Mouse (Mus musculus): ENCODE data around the gene Dlx3. TPM values are rescaled to one million over a fixed set of nuclear protein-coding genes. Genes with fewer than 3 reads are reported as not detected.

Dlx3 gene
- polyA plus RNA-seq, 3 experiments from 2014 or later, result not detected

DNA sequence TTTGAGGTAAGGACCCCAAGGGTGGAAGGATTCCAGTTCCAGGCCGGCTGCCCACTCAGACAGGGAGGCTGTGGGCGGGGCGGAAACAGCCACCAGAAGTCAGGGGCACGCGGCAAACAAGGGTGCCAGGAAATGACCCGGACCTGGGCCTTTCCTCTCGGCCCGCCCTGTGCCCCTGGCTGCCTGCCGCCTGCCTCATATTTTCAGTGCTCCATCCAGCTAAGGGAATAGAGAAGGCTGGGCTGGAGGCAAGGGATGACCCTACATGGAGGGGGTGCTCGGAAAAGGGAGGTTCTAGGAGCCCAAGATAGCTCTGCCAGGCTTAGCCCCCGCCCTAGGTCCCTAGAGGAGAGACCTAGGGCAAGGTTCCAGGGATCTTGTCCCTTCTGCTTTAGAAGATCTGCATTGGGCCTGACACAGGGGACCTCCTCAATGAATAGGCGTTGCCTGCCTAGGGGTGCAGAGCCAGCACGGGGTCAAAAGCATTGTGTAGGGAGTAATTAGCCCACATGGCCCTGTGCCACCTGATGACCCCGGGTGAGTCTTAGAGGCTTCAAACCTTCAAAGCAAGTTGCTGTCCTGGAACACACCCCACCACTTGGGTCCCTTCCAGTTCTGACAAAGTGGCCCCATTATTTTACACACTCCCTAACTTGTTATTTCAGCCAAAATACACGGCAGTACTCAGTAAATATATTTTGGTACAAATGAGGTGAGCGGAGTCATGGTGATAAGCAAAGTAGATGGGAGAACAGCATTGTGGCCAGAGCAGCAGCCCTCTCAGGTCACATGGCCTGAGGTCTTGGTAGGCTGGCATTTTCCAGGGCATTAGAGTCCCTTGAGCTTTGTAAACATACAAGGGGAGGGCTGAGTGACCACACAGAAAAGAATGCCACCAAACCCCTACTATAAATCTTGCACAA, 30.8 kb upstream of the Dlx3 start:
- ATAC-seq, result no peak

DNA sequence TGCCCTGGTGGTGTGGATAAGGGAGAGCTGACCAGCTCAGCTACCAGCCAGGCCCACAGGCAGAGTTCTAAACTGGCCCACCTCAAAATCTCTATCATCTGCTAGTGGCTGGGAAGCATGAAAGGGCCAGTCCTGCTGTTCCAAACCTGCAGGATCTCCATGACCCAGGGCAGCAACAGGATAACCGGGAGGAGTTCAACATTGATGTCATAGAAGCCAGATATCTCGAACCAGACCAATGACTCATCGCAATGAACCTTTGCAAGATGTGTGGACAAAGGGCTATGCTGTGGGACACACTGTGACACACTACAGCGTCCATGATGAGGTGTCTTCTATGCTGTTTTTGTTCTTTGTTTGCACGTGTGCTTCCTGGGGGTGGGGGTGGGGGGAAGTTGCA, 26.8 kb upstream of the Dlx3 start:
- ATAC-seq, result no peak

DNA sequence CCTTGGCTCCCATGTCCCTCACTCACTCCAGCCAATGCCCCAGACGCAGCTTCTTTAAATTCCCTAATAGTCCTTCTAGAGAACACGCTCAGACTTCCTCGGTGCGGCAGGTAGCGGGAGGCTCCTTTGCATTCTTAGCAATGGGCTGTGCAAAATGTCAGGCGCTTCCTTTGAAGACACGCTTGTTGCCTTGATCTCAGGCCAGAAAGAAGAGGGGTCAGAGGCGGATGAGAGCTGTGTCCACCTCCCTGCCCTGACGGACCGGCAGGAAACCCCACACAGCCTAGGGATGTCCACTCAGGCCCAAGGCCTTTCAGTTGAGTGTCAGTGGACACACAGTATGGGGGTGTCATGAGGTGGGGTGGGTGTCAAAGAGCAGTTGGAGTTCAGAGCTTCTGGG, 24.3 kb upstream of the Dlx3 start:
- ATAC-seq, result no peak

DNA sequence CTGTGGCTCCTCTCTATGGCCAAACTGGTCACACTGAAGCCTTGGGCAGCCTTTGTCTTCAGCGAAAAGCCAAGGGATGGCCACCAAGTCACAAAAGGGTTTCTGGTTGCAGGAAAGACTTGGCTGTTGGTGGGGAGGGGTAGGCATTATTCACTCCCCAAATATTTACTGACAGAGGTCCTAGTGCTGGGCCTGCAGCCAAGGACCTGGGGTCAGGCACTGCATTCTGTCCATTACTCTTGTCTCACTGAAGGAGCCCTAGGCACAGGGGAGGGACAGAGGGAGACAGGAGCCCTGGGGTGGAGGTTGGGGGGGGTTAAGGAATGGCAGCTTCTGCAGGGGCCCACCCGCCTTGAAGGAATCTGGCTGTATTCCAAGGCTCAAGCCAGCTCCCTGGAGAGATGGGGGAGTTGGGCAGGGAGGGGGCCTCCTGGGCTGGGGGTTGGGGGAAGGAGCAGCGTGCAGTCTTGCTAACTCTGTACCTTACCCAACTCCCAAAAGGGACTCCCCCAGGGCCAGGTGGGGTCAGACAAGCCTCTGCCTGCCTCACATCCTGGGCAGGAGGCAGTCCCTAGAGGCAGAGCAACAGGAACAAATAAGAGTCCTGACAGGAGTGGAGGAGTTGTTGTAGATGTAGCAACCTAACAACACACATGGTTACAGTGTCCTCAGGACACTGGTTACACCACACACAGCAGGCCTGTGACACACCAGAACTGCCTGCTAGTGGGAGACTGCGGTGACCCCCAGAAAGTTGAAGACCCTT, 23.1 kb upstream of the Dlx3 start:
- no peak for ATAC-seq

DNA sequence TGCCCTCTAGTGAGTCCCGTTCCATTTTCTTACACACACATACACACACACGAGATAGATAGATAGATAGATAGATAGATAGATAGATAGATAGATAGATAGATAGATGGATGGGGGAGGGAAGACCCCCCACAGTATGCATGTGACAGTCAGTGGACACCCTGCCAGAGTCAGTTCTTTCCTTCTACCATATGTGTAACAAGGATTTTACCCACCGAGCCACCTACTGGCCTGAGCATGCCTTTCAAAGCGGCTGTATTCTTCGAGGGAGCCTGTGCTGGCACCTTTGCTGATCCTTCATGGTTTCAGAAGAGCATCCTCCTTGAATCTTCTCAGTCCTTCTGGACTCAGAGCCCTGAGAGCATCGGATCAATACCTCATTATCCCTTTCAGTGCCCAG, 22.0 kb upstream of the Dlx3 start:
- ATAC-seq, result no peak

DNA sequence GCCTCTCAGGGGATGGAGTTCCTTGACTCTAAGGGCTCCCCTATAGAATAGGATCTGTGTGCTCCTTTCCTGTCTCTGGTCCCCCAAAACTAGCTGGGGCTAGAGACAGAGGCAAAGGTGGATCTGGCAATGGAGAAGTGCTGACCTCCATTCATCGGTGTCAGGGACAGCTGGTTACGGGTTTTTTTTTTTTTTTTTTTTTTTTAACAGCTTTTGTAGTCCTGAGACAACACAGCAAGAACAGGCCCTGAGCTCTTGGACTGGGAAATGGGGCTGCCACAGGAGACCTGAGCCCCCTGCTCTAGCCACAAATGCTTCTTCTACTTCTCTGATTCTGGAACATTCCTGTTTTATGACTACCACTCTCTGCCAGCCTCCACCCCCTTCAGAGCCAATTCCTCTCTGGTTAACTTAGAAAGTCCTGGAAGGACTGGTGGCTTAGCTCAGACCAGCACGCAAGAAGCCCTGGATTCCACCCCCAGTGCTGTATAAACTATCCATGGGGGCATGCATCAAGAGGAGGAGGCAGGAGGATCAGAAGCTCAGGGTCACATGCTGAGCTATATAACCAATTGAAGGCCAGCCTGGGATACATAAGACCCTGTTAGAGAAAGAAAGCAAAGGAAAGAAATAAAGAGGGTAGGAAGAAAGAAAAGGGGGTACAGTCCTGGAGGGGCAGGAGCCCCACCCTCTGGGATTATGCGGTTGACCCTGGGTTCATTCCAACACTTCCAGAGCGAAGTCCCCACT, 21.4 kb upstream of the Dlx3 start:
- ATAC-seq, result no peak

DNA sequence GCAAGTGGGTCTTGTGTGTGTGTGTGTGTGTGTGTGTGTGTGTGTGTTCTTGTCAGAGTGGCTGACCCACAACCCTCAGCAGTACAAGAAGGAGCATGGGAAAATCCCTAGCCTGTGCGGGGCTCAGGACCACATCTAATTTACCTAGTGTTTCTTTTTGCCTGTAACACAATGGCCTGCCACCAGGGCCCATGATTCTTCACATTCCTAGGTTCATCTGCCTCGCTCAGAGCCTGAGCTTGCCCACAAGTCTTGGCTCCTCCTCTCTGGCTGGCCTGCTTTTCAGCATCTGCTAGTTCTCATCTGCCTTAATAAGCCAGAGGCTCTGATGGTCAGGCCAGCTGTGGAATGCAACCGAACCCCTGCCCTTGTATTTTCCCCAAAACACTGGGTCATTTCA, 19.5 kb upstream of the Dlx3 start:
- no peak for ATAC-seq

DNA sequence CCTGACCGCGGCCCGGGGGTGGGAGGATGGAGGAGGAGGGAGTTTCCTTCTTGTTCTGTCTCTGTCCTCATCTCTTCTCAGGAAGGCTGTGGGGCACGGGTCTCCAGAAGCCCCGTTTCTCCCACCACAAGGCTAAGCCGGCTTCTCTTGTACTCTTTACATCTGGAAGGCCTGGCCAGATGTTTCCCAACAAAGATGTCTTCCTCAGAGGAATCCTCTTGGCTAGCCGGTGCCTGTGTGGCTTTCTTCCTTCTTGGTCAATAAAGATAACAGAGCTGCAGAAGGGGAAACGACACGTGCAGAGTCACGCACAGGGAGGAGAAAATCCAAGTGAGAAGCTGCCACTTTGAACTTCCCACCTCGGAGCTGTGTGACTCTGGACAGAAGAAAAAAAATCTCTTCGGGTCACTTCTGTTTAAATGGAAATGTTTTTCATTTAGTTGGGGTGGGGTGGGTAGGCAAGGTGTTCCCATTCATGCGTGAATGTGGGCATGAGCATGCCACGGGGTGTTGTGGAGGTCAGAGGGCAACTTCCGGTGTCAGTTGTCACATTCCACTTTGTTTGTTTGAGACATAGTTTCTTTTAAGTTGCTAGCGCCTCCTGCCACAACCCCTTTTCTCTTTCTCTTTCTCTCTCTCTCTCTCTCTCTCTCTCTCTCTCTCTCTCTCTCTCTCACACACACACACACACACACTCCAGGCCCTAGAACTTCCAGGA, 18.7 kb upstream of the Dlx3 start:
- no peak for ATAC-seq

DNA sequence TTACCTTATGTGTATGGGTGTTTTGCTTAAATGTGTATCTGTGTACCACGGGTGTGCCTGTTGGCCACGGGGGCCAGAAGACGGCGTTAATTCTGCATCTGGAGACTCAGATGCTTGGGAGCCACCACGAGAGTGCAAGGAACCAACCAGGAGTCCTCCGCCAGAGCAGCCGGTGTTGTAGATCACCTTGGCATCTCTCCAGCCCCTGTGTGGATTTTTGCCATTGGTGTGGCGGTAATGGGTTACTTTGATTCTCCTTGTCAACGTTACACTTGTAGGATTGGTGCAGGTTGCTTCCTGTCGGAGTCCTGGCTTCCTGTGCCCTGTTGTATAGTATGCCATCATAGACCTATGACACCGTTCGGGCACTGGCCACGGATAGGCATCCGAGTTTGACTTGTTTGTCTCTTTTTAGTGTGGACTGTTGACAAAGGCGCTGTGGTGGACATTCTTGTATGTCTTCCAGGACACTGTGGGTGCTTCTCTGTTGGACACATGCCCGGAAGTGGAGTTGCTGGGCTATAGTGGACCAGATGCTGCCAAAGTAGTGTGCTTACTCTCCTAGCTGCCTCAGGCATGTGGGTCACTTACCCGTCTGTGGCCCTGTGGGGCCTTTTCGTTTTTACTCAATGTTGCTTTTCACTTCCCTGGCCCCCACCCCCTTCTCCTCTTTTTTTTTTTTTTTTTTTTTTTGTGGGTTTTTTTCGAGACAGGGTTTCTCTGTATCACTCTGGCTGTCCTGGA, 17.6 kb upstream of the Dlx3 start:
- no peak for ATAC-seq

DNA sequence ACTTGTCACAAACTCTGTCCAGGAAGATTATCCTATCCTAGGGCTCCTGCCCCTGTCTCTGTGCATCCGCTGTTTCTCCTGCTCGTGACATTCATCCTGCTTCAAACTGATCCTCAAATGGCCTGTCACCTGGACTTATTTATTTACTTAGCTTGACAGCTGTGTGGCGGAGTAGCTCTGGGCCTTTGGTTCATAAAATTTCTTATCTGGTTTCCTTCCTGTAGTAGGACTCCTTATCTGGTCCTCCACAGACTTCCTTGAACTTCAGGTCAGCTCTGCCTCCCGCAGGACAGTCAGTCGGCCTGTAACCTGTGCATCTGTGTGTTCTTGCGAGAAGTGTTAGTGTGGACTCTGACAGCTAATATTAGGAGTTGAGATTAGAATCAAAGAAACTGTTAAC, 15.7 kb upstream of the Dlx3 start:
- ATAC-seq, result no peak

DNA sequence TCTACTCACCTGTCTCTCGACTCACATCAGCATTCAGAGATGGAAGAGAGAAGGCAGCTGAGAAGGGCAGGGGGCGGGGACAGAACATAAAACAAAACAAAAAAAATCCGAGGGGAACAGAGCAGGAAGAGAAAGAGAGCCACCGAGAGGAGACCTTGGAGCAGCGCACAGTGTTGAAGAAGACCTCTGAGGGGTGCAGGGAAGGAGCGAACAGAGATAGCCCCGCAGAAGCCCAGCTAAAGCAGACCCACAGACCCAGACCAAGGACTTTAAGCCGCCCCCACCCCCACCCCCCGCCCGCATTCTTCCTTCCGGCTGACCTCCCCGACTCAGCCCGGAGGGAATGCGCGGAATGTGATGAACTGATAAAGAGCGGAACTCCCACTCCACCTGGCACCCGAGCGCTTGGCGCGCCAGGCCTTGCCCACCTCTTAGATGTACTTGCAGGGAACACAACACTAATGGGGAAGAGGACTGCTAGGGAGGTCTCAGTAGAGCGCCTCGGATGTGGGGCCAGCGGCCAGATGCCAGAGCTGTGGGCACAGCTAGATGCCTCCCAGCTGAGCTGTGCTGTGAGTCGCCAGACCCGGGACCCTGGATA, 14.5 kb upstream of the Dlx3 start:
- ATAC-seq, result no peak

DNA sequence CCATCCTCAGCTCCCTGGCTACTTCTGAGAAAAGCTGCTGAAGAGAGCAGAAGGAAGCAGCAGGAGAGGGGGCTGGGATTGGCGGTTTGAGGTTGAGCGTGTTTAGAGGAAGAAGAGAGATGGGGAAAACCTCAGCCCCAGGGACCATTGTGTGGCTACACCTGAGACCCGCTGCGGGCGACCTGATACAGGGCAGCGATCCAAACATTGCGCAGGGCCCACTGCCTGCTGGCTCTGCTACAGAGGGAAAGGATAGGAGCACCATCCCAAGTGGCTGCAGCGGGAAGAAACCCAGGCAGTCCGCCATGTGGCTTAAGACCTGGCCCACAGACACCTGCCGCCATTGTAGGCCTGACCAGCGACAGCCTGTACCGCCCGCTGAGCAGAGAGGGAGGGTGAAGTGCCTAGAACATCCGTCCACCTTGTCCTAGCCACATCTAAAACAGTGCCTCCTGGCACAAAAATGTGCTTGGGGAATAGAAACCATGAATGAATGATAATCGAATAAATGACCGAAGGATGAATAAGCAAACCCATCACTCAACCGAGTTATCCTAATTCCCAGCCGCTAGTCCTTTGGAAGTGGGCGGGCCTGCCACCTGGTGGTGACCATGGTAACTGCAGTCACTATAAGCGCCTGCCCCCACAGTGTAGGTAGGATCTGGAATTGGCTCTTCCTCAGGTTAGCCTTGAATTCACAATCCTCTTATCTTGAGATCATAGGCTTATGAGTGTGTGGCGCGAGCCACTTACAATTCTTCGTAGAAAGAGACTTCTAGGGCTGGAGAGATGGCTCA, 13.3 kb upstream of the Dlx3 start:
- ATAC-seq, result no peak

DNA sequence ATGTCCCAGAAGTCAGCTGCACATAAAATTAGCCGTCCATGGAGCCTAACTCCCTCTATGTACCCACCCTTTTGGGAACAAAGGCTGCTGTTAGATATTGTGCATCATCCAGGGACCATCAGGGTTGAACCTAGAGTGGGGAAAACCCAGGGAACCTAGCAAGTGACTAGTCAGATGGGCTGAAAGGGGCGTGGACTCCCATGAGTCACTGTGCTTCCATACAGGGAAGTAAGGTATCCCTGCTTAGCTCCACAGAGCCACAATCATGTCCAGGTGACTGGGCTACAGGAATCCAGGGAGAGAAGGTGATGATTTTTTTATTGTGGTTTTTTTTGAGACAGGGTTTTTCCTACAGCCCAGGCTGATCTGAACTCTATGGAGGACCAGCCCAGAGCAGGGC, 10.9 kb upstream of the Dlx3 start:
- no peak for ATAC-seq

DNA sequence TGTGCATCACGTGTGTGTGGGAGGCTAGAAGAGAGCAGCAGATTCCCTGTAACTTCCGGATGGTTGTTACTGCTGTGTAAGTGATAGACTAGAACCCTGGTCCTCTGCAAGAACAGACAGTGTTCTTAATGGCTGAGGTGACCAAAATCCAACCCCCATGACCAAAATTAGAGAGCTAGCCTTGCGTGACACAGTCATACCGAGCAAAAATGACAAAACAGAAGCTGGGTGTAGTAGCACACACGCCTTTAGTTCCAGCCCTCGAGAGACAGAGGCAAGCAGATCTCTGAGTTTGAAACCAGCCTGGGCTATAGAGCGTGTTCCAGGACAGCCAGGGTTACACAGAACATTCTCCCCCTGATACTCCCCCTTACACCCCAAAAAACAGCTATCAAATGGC, 9.8 kb upstream of the Dlx3 start:
- no peak for ATAC-seq

DNA sequence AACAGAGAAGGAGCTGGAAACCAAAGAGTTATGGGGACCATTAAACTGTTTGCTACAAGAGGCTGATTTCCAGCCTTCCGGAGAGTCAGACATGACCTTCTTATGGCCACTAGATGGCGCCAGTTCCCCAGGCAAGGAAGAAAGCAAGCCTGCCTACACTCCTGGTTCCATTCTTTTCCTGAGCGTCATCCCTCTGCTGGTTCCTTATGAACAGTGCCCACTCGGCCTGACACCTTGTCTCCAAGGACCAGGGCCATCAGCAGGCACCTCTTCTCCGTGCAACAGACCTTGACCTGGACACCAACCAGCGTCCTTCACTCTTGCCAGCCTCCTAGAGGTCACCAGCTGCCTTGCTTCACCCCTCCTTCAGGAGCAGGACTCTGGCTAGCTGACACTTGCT, 2.9 kb upstream of the Dlx3 start:
- no peak for ATAC-seq

DNA sequence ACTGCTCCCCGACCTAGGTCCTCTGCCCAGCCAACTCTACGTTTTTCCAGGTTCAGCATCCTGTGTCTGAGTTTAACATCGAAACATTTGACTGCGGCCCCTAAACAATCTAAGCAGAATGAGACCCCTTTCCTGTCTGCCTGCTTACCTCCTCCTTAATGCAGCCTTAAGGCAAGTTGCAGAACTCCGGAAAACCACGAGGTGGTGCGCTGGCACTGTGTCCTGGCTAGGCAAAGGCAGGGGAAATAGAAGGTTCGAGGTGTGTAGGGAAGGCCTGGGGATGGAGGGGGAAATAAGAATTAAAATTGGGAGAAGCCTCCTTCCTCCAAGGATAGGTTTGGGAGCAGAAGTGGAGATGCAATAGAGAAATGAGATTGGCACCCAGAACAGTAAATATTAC, 1.4 kb upstream of the Dlx3 start:
- no peak for ATAC-seq

DNA sequence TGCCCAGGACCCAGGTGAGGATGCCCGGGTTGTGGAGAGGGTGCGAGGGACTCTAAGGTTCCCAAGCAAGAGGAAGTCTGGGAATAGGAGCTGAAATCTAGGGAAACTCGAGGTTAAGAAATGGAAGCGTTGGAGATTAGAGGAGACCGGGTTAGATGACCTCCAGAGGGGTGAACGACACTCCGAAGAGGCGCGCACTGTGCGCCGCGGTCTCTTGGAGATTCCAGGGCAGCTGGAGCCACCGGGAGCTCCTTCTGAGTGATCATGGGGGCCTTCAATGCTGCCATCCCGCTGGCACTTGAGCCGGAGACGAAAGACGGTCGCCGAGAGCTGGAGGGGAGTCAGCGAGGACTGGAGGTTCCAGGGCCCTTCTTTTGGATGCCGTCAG, 708 bp downstream of the Dlx3 start:
- ATAC-seq, result no peak

DNA sequence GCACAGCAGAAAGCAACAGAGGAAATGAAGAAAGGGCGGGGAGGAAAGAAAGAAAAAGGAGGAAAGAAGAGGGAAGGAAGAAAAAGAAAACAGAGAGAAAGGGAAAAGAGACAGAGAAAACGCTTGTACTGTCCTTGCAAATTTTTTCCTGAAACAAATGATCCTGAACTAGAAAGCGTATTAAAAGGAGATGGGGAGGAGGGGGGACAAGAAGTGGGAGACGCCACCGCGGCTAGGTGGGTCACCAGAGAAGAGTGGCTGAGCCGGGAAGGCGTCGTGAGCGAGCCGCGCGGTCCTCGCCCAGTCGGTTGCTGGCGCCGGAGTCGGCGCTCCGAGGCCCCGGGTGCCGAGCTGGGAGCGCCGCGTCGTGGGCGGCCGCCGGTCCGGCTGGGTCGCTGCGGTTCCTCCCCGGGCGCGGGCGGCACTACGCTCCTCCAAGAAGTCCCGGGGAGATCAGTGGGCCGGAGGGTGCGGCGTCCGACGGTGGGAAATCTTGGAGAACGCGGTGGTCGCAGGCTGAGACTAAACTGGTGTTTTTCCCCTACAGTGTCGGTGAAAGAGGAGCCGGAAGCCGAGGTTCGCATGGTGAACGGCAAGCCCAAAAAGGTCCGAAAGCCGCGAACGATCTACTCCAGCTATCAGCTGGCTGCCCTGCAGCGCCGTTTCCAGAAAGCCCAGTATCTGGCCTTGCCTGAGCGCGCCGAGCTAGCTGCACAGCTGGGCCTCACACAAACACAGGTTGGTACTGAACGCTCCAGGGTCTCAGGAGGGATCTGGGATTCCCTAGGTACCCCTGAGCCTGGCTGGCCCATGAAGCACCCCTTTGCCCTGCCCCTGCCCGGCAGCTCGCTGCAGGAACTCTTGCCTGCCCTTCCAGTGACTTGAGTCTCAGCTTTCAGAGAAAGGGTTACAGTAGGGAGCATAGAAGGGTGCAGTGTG, 1.5 kb downstream of the Dlx3 start:
- no peak for ATAC-seq

DNA sequence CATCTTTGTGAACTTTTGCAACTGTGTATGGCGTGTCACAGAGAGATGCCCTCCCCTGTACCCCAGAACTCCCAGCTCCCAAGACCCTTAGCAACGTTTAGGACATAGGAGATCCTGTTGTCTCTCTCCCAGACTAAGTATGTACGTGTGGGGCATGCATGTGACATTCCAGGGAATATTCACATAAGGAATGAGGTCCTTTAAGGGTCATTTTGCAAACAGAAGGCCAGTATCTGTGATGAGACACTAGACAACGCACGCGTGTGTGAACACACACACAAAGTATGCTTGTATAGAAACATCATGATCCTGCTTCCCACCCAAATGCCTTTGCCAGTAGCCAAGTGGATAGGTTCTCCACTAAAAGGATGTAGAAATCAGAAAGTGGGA, 2.2 kb downstream of the Dlx3 start:
- ATAC-seq, result no peak

Data from inflammation-experienced regulatory T-cells, adult 6 months (primary cell).